ENCODE assay signal across 13 mouse cellular contexts in genomic region chr16:89675009-89675785, GRCm38 (mm10).
DNase-seq lines count a peak whose midpoint lies in the region; ATAC-seq and TF ChIP-seq lines count a peak whose summit lies in the region.
"Had no signal": no experiment of that assay in that cellular context is flagged by ENCODE, and none has a peak within 500 bp of the region (broad histone marks: within the 10 kb centered on the region; RNA-seq: fewer than 3 reads in every experiment).

No protein-coding gene starts in this region.

- 45% methylated on average over 13 of the region's 13 CpGs for WGBS in heart, embryonic 15.5 days
- WGBS in heart, embryonic 10.5 days, result 48% methylated on average over 13 of the region's 13 CpGs
- WGBS in midbrain, embryonic 11.5 days, result 88% methylated on average over 13 of the region's 13 CpGs
- WGBS in midbrain, postnatal 0 days, result 68% methylated on average over 13 of the region's 13 CpGs
- WGBS in liver, embryonic 14.5 days (ENCODE audit: insufficient replicate concordance), result 20% methylated on average over 13 of the region's 13 CpGs

- H3K9ac ChIP-seq in heart, embryonic 15.5 days, result no peak overlapping the region
- no peak overlapping the region for H3K9ac ChIP-seq in midbrain, embryonic 11.5 days (ENCODE audit: low read length)
- no peak overlapping the region for H3K9ac ChIP-seq in midbrain, postnatal 0 days (replicated peaks; ENCODE audit: low read length, poor library complexity, severe bottlenecking)
- H3K9ac ChIP-seq in liver, embryonic 14.5 days (replicated peaks), result no peak overlapping the region
- H3K9ac ChIP-seq: midbrain, embryonic 13.5 days had no signal

- H3K36me3 ChIP-seq in heart, embryonic 15.5 days, result no peaks in the 10 kb centered on the region
- H3K36me3 ChIP-seq in heart, embryonic 10.5 days, result no peaks in the 10 kb centered on the region
- H3K36me3 ChIP-seq in midbrain, embryonic 11.5 days (ENCODE audit: control insufficient read depth, insufficient read depth, low read length), result no peaks in the 10 kb centered on the region
- no peaks in the 10 kb centered on the region for H3K36me3 ChIP-seq in midbrain, postnatal 0 days (ENCODE audit: insufficient read depth, low read length)
- H3K36me3 ChIP-seq in liver, embryonic 14.5 days (replicated peaks; ENCODE audit: control insufficient read depth, insufficient read depth, low read depth), result no peaks in the 10 kb centered on the region
- H3K36me3 ChIP-seq: embryonic facial prominence, embryonic 10.5 days; G1E; midbrain, embryonic 13.5 days had no signal

- no peak for TF ChIP-seq CTCF in midbrain, postnatal 0 days (IDR thresholded peaks at IDR 0.05)
- no peak for TF ChIP-seq CTCF in liver, embryonic 14.5 days (IDR thresholded peaks at IDR 0.05; ENCODE audit: low read depth)

- H3K4me3 ChIP-seq in heart, embryonic 15.5 days, result no peak overlapping the region
- no peak overlapping the region for H3K4me3 ChIP-seq in heart, embryonic 10.5 days
- H3K4me3 ChIP-seq in midbrain, embryonic 11.5 days (ENCODE audit: low read depth, low read length), result no peak overlapping the region
- no peak overlapping the region for H3K4me3 ChIP-seq in midbrain, postnatal 0 days (ENCODE audit: low read depth, low read length)
- H3K4me3 ChIP-seq in liver, embryonic 14.5 days (ENCODE audit: insufficient read depth in 1 of 2, low read depth in 2 of 2, low read length in 2 of 2), result no peak overlapping the region
- H3K4me3 ChIP-seq: embryonic facial prominence, embryonic 10.5 days; midbrain, embryonic 13.5 days had no signal

- H3K9me3 ChIP-seq in heart, embryonic 15.5 days (replicated peaks), result no peaks in the 10 kb centered on the region
- no peaks in the 10 kb centered on the region for H3K9me3 ChIP-seq in heart, embryonic 10.5 days
- no peaks in the 10 kb centered on the region for H3K9me3 ChIP-seq in midbrain, embryonic 11.5 days (ENCODE audit: control insufficient read depth, low read length)
- no peaks in the 10 kb centered on the region for H3K9me3 ChIP-seq in midbrain, postnatal 0 days (ENCODE audit: low read length)
- H3K9me3 ChIP-seq in liver, embryonic 14.5 days (ENCODE audit: control insufficient read depth, low read length), result no peaks in the 10 kb centered on the region
- H3K9me3 ChIP-seq: embryonic facial prominence, embryonic 10.5 days; midbrain, embryonic 13.5 days had no signal

- TF ChIP-seq EP300 in liver, embryonic 14.5 days (IDR thresholded peaks at IDR 0.05; ENCODE audit: low read depth), result no peak

- no peak for DNase-seq in heart, embryonic 10.5 days (ENCODE audit: low spot score)
- DNase-seq in midbrain, embryonic 11.5 days (ENCODE audit: low spot score, missing footprints), result peak; percentile 44
- no peak for DNase-seq in midbrain, postnatal 0 days (ENCODE audit: low spot score)
- DNase-seq in liver, embryonic 14.5 days (ENCODE audit: low read depth in 3 of 3, low spot score in 3 of 3), result no peak
- DNase-seq in urinary bladder, postnatal 25 days (ENCODE audit: low spot score), result no peak
- DNase-seq: cerebellum, adult 9-10 months; lung, adult 2 months; thymus, adult 18-20 months had no signal

- no peaks in the 10 kb centered on the region for H3K27me3 ChIP-seq in heart, embryonic 15.5 days
- no peaks in the 10 kb centered on the region for H3K27me3 ChIP-seq in heart, embryonic 10.5 days (ENCODE audit: insufficient read depth, poor library complexity, severe bottlenecking)
- no peaks in the 10 kb centered on the region for H3K27me3 ChIP-seq in midbrain, embryonic 11.5 days (ENCODE audit: control insufficient read depth, insufficient read depth, low read length)
- H3K27me3 ChIP-seq in midbrain, postnatal 0 days (ENCODE audit: insufficient read depth, low read length), result no peaks in the 10 kb centered on the region
- no peaks in the 10 kb centered on the region for H3K27me3 ChIP-seq in liver, embryonic 14.5 days (ENCODE audit: control insufficient read depth, insufficient read depth, low read length)
- H3K27me3 ChIP-seq: midbrain, embryonic 13.5 days had no signal

- peak; percentile 54; the same call in 1 of the 2 replicates for ATAC-seq in heart, embryonic 15.5 days (replicated peaks; ENCODE audit: insufficient number of reproducible peaks, insufficient read depth, low FRiP score, low read depth)
- no peak for ATAC-seq in midbrain, embryonic 11.5 days (ENCODE audit: low FRiP score)
- ATAC-seq in midbrain, postnatal 0 days (ENCODE audit: low FRiP score), result no peak
- ATAC-seq in liver, embryonic 14.5 days (ENCODE audit: insufficient read depth), result peak; percentile 80
- ATAC-seq in monocyte, adult 5-6 weeks (replicated peaks; ENCODE audit: insufficient number of reproducible peaks, low FRiP score, low TSS enrichment, poor library complexity, severe bottlenecking), result no peak
- ATAC-seq: midbrain, embryonic 13.5 days had no signal

- 0 out of 2 replicates have a peak, but pooled peaks cover 2% of the 10 kb centered on the region for H3K4me1 ChIP-seq in heart, embryonic 15.5 days (replicated peaks)
- H3K4me1 ChIP-seq in heart, embryonic 10.5 days, result peaks cover 3% of the 10 kb centered on the region; the same call in 1 of the 2 replicates
- no peaks in the 10 kb centered on the region for H3K4me1 ChIP-seq in midbrain, embryonic 11.5 days (ENCODE audit: control insufficient read depth, insufficient read depth, low read length)
- H3K4me1 ChIP-seq in midbrain, postnatal 0 days (ENCODE audit: insufficient read depth, low read length), result 0 out of 2 replicates have a peak, but pooled peaks cover 2% of the 10 kb centered on the region
- H3K4me1 ChIP-seq in liver, embryonic 14.5 days (replicated peaks; ENCODE audit: control insufficient read depth in 2 of 2, insufficient read depth in 2 of 2, low read length in 1 of 2), result peaks cover 0 to 4% of the 10 kb centered on the region in 2 experiments; a peak in 2 of 4 replicates
- H3K4me1 ChIP-seq: embryonic facial prominence, embryonic 10.5 days had no signal

- H3K4me2 ChIP-seq in heart, embryonic 15.5 days, result 0 out of 2 replicates have a peak overlapping the region, but pooled peaks have one; percentile 13
- no peak overlapping the region for H3K4me2 ChIP-seq in midbrain, embryonic 11.5 days
- no peak overlapping the region for H3K4me2 ChIP-seq in midbrain, postnatal 0 days (ENCODE audit: low read depth, low read length, poor library complexity, severe bottlenecking)
- H3K4me2 ChIP-seq in liver, embryonic 14.5 days (ENCODE audit: low read depth), result 0 out of 2 replicates have a peak overlapping the region, but pooled peaks have one; percentile 0
- H3K4me2 ChIP-seq: midbrain, embryonic 13.5 days had no signal

- peak overlapping the region; percentile 41; the same call in 1 of the 2 replicates for H3K27ac ChIP-seq in heart, embryonic 15.5 days
- H3K27ac ChIP-seq in heart, embryonic 10.5 days, result no peak overlapping the region
- no peak overlapping the region for H3K27ac ChIP-seq in midbrain, embryonic 11.5 days (ENCODE audit: low read depth, low read length)
- H3K27ac ChIP-seq in midbrain, postnatal 0 days (ENCODE audit: low read depth, low read length), result no peak overlapping the region
- H3K27ac ChIP-seq in liver, embryonic 14.5 days, result no peak overlapping the region
- H3K27ac ChIP-seq: embryonic facial prominence, embryonic 10.5 days; midbrain, embryonic 13.5 days had no signal

Comparison
In these comparisons a context has a peak if more than half of its experiments do, and no peak if none do; other contexts are left out.
1. ATAC-seq: peak in heart, embryonic 15.5 days (single experiment) and liver, embryonic 14.5 days (single experiment); none in midbrain, embryonic 11.5 days (single experiment), midbrain, postnatal 0 days (single experiment) and monocyte, adult 5-6 weeks (single experiment).
2. H3K4me2 ChIP-seq: peak in heart, embryonic 15.5 days (single experiment) and liver, embryonic 14.5 days (single experiment); none in midbrain, embryonic 11.5 days (single experiment) and midbrain, postnatal 0 days (single experiment).